Mouse (Mus musculus): ENCODE measurements around the gene Ehbp1.

GRCm38 (mm10) chr11:22225619-22226018 is 116.5 kb downstream of the Ehbp1 start:
- TF ChIP-seq GATA1 (IDR thresholded peaks at IDR 0.05; ENCODE audit: low read length): no peak
- TF ChIP-seq TAL1 (IDR thresholded peaks at IDR 0.05; ENCODE audit: low read length): no peak

All from erythroblast, embryonic 14.5 days (primary cell).